24 mouse cellular contexts compared by ENCODE assay signal in the genomic region with DNA sequence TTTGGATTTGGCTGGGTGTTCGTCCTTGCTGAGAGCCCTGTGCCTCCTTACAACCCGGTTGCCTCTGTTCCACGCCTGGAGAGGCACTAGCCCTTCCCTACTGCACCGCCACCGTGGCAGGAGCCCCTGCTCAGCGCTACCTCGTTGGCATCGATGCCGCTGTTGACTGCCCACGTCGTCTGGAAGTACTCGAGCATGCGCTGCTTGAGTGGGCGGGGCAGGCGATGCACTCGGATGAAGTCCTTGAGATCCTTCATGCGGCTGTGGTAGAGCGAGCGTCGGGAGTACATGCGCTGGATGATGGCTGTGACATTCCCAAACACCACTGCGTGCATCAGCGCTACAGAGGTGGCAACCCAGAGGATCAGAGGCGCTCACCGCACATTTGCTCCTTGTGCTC. TPM values are rescaled to one million over a fixed set of nuclear protein-coding genes. Genes with fewer than 3 reads are reported as not detected.
DNase-seq lines count a peak whose midpoint lies in the region.
"Had no signal": no experiment of that assay in that cellular context is flagged by ENCODE, and none has a peak within 500 bp of the region (broad histone marks: within the 10 kb centered on the region; RNA-seq: fewer than 3 reads in every experiment).

No protein-coding gene starts in this region.

- H3K36me3 ChIP-seq in midbrain, embryonic 10.5 days, result peaks cover 5% of the 10 kb centered on the region; the same call in 1 of the 2 replicates
- H3K36me3 ChIP-seq: embryonic facial prominence, embryonic 15.5 days; heart, embryonic 15.5 days; limb, embryonic 12.5 days; liver, embryonic 12.5 days had no signal

- H3K4me1 ChIP-seq in midbrain, embryonic 10.5 days, result no peaks in the 10 kb centered on the region; the same call in 1 of the 2 replicates
- H3K4me1 ChIP-seq: embryonic facial prominence, embryonic 15.5 days; hindbrain, embryonic 15.5 days; limb, embryonic 12.5 days; midbrain, embryonic 12.5 days had no signal

- H3K27ac ChIP-seq in midbrain, embryonic 10.5 days (replicated peaks), result no peak overlapping the region
- H3K27ac ChIP-seq: embryonic facial prominence, embryonic 15.5 days; heart, embryonic 15.5 days; hindbrain, embryonic 15.5 days; kidney, postnatal 0 days; limb, embryonic 12.5 days; liver, embryonic 12.5 days; midbrain, embryonic 12.5 days had no signal

- peaks cover 39% of the 10 kb centered on the region for H3K27me3 ChIP-seq in midbrain, embryonic 10.5 days (ENCODE audit: low read depth, poor library complexity, severe bottlenecking)
- H3K27me3 ChIP-seq: hindbrain, embryonic 15.5 days; Patski had no signal

- WGBS in midbrain, embryonic 10.5 days, result 48% methylated on average over 25 of the region's 25 CpGs

- no peaks in the 10 kb centered on the region for H3K9me3 ChIP-seq in midbrain, embryonic 10.5 days (replicated peaks)
- H3K9me3 ChIP-seq: embryonic facial prominence, embryonic 15.5 days; heart, embryonic 15.5 days; hindbrain, embryonic 15.5 days; limb, embryonic 12.5 days; liver, embryonic 12.5 days; midbrain, embryonic 12.5 days had no signal

- no peak overlapping the region for H3K4me3 ChIP-seq in midbrain, embryonic 10.5 days
- H3K4me3 ChIP-seq: embryonic facial prominence, embryonic 15.5 days; heart, embryonic 15.5 days; hindbrain, embryonic 15.5 days; limb, embryonic 12.5 days; liver, embryonic 12.5 days; midbrain, embryonic 12.5 days had no signal

- peak; percentile 58 to 76 for DNase-seq in frontal cortex, postnatal 36 days (ENCODE audit: low spot score in 2 of 2)
- DNase-seq in frontal cortex, postnatal 14 days (ENCODE audit: low spot score in 2 of 2), result no peak
- peak; percentile 80 for DNase-seq in right cerebral cortex, adult 18-20 months
- DNase-seq in right cerebral cortex, postnatal 10 days (ENCODE audit: low spot score in 2 of 2), result no peak
- peak; percentile 80 for DNase-seq in brain, adult 2 months (ENCODE audit: low read depth, low spot score)
- no peak for DNase-seq in kidney, adult 8-10 months
- DNase-seq in midbrain, embryonic 10.5 days (ENCODE audit: low spot score), result no peak
- DNase-seq: B cell, adult 2 months; cerebellum, adult 11-12 months; cerebellum, postnatal 14 days; heart, postnatal 4 days; lung, adult 2 months; lung, postnatal 36 days had no signal

RNA-seq across cellular contexts. Expression of gene Kcnh4, which starts 10.3 kb away (rescaled TPM):
- polyA plus RNA-seq in midbrain, embryonic 10.5 days (2016; fragmentation: Nextera tagmentation; extraction: Ambion mirVana), result 1.1 and 2.6 TPM in 2 replicates
- polyA plus RNA-seq: heart, embryonic 15.5 days; kidney, postnatal 0 days; limb, embryonic 12.5 days; liver, embryonic 12.5 days had no signal

RNA-seq across cellular contexts. Expression of gene Rab5c, which starts 11.5 kb away (rescaled TPM):
- polyA plus RNA-seq in midbrain, embryonic 10.5 days (2016; fragmentation: Nextera tagmentation; extraction: Ambion mirVana), result 14.8 and 15.4 TPM in 2 replicates

RNA-seq across cellular contexts. Expression of gene Hcrt, which starts 13.3 kb away (rescaled TPM):
- polyA plus RNA-seq in midbrain, embryonic 10.5 days (2016; fragmentation: Nextera tagmentation; extraction: Ambion mirVana), result 0.26 TPM in 1 of 2 replicates, not detected in the other
- polyA plus RNA-seq: embryonic facial prominence, embryonic 15.5 days; heart, embryonic 15.5 days; intestine, embryonic 16.5 days; kidney, postnatal 0 days; limb, embryonic 12.5 days; liver, embryonic 12.5 days; lung, adult 2 months; midbrain, embryonic 12.5 days; neural tube, embryonic 11.5 days; Patski had no signal

RNA-seq across cellular contexts. Expression of gene Ghdc, which starts 21.3 kb away (rescaled TPM):
- 3.9 and 4.4 TPM in 2 replicates for polyA plus RNA-seq in midbrain, embryonic 10.5 days (2016; fragmentation: Nextera tagmentation; extraction: Ambion mirVana)

RNA-seq across cellular contexts. Expression of gene Hspb9, which starts 35.8 kb away (rescaled TPM):
- 0.26 and 0.29 TPM in 2 replicates for polyA plus RNA-seq in midbrain, embryonic 10.5 days (2016; fragmentation: Nextera tagmentation; extraction: Ambion mirVana)
- polyA plus RNA-seq: embryonic facial prominence, embryonic 15.5 days; forebrain, embryonic 16.5 days; heart, embryonic 15.5 days; intestine, embryonic 16.5 days; limb, embryonic 12.5 days; neural tube, embryonic 11.5 days had no signal

Comparison
In these comparisons a context has a peak if more than half of its experiments do, and no peak if none do; other contexts are left out.
1. DNase-seq: peak in frontal cortex, postnatal 36 days (2 of 2), right cerebral cortex, adult 18-20 months (single experiment) and brain, adult 2 months (single experiment); none in frontal cortex, postnatal 14 days (0 of 2), right cerebral cortex, postnatal 10 days (0 of 2), kidney, adult 8-10 months (0 of 2) and midbrain, embryonic 10.5 days (single experiment).